Mouse (Mus musculus) stomach, embryonic 16.5 days (tissue): Measurements from ENCODE around the gene Serinc1. TPM values are rescaled to one million over a fixed set of nuclear protein-coding genes. Genes with fewer than 3 reads are reported as not detected.

ENCODE experiments used
- ATAC-seq: fragments of 200-750 bp; cut with Nextera tagmentation; 2 replicates; pipeline ENCODE4 v1.8.0; 2017; ENCODE audit warnings: moderate number of reproducible peaks, moderate TSS enrichment; ENCODE audit not compliant: insufficient read depth, low FRiP score
- H3K27ac ChIP-seq: fragments of 300-500 bp; sonication (generic); 2 replicates; pipeline ENCODE4 v1.5.1; 2014; ENCODE audit warnings: low read length
- H3K27me3 ChIP-seq: fragments of 300-500 bp; sonication (generic); 2 replicates; pipeline ENCODE4 v1.6.1; 2014; ENCODE audit warnings: low read length, control low read depth, mixed read lengths; ENCODE audit not compliant: control insufficient read depth, insufficient read depth
- H3K36me3 ChIP-seq: fragments of 300-500 bp; sonication (generic); 2 replicates; pipeline ENCODE4 v1.6.1; 2014; ENCODE audit warnings: low read length; ENCODE audit not compliant: control insufficient read depth, insufficient read depth
- H3K4me1 ChIP-seq: fragments of 300-500 bp; sonication (generic); 2 replicates; pipeline ENCODE4 v1.6.1; 2014; ENCODE audit warnings: low read length, control low read depth, mixed read lengths; ENCODE audit not compliant: control insufficient read depth, insufficient read depth
- H3K4me2 ChIP-seq: fragments of 300-500 bp; sonication (generic); 2 replicates; pipeline ENCODE4 v1.6.1; 2014; ENCODE audit warnings: low read depth, low read length, mixed read lengths
- H3K4me3 ChIP-seq: fragments of 300-500 bp; sonication (generic); replicated peaks from 2 replicates; pipeline ENCODE4 v1.5.1; 2014; ENCODE audit warnings: mild to moderate bottlenecking, low read length
- H3K9ac ChIP-seq: fragments of 300-500 bp; sonication (generic); 2 replicates; pipeline ENCODE4 v1.6.1; 2014; ENCODE audit warnings: low read length
- H3K9me3 ChIP-seq: fragments of 300-500 bp; sonication (generic); replicated peaks from 2 replicates; pipeline ENCODE4 v1.6.1; 2016; ENCODE audit warnings: low read length, control low read depth; ENCODE audit not compliant: control insufficient read depth
- WGBS: fragments of 180-500 bp; shearing (Covaris S2); extraction: QIAGEN DNeasy Blood & Tissue Kit; methylation state at CpG from one replicate; pipeline ENCODE4 v1.1.7; 2014; 5-methylcytosine and 5-hydroxymethylcytosine counted together
- polyA plus RNA-seq: library from polyadenylated mRNA; unstranded; fragments of >200 nt; fragmentation: Nextera tagmentation; extraction: Ambion mirVana; gene quantifications from 2 replicates; pipeline ENCODE4 v1.2.1, GENCODE M21; 2015

Gene Serinc1
- polyA plus RNA-seq, 1 experiment from 2014 or later, result 141 TPM

GRCm38 (mm10) chr10:57488591-57488990 lies 43.7 kb downstream of the Serinc1 start:
- no peak for ATAC-seq
- Histone ChIP-seq H3K27ac (no peak overlapping the region), H3K4me3 (no peak overlapping the region), H3K27me3 (no peaks in the 10 kb centered on the region), H3K4me1 (peaks cover 3% of the 10 kb centered on the region; the same call in 1 of the 2 replicates), H3K4me2 (no peak overlapping the region), H3K9ac (no peak overlapping the region), H3K9me3 (no peaks in the 10 kb centered on the region), H3K36me3 (0 out of 2 replicates have a peak, but pooled peaks cover 4% of the 10 kb centered on the region)

- peak overlapping the region; percentile 80 for H3K4me2 ChIP-seq
- no peaks in the 10 kb centered on the region for H3K9me3 ChIP-seq
- peak overlapping the region; percentile 93 for H3K4me3 ChIP-seq
- H3K4me1 ChIP-seq, result peaks cover 3% of the 10 kb centered on the region; the same call in 1 of the 2 replicates
- no peak for ATAC-seq
- H3K9ac ChIP-seq, result peak overlapping the region; percentile 95
- H3K27ac ChIP-seq, result no peak overlapping the region; the same call in 1 of the 2 replicates
- H3K27me3 ChIP-seq, result no peaks in the 10 kb centered on the region
- under 1% methylated on average over 8 of the region's 8 CpGs for WGBS
- no peaks in the 10 kb centered on the region for H3K36me3 ChIP-seq
These were observed 45.1 kb downstream of the Serinc1 start for GRCm38 (mm10) chr10:57487201-57487600.

- Histone ChIP-seq H3K36me3 (no peaks in the 10 kb centered on the region), H3K27me3 (no peaks in the 10 kb centered on the region), H3K4me3 (peak overlapping the region; percentile 93), H3K9me3 (no peaks in the 10 kb centered on the region), H3K4me1 (peaks cover 3% of the 10 kb centered on the region; the same call in 1 of the 2 replicates), H3K27ac (peak overlapping the region; percentile 95), H3K4me2 (peak overlapping the region; percentile 80), H3K9ac (peak overlapping the region; percentile 95)
- WGBS, result under 1% methylated on average over 63 of the region's 65 CpGs
- ATAC-seq, result peak; percentile 87
These were observed 45.7 kb downstream of the Serinc1 start for GRCm38 (mm10) chr10:57486542-57487071.

- Histone ChIP-seq H3K36me3 (no peaks in the 10 kb centered on the region), H3K4me2 (peak within 1 kb of the TSS; percentile 80), H3K4me3 (peak within 1 kb of the TSS; percentile 93), H3K27me3 (no peaks in the 10 kb centered on the region), H3K27ac (peak within 1 kb of the TSS; percentile 95), H3K4me1 (peaks cover 3% of the 10 kb centered on the region; the same call in 1 of the 2 replicates), H3K9ac (peak within 1 kb of the TSS; percentile 95), H3K9me3 (no peaks in the 10 kb centered on the region)
- peak; percentile 100 for ATAC-seq
- 2% methylated on average over 47 of the region's 52 CpGs for WGBS
These were observed 46.3 kb downstream of the Serinc1 start, which contains the start of gene Hsf2 for GRCm38 (mm10) chr10:57485908-57486541. Hsf2 (plus strand) TSS chr10:57486385.

GRCm38 (mm10) chr10:57484741-57485140 lies 47.6 kb downstream of the Serinc1 start:
- no peak overlapping the region for H3K9ac ChIP-seq
- no peak overlapping the region for H3K4me2 ChIP-seq
- H3K36me3 ChIP-seq, result no peaks in the 10 kb centered on the region
- H3K9me3 ChIP-seq, result no peaks in the 10 kb centered on the region
- H3K4me3 ChIP-seq, result no peak overlapping the region
- H3K27me3 ChIP-seq, result no peaks in the 10 kb centered on the region
- H3K4me1 ChIP-seq, result peaks cover 3% of the 10 kb centered on the region; the same call in 1 of the 2 replicates
- no peak for ATAC-seq
- no peak overlapping the region for H3K27ac ChIP-seq
- 75% methylated on average over 3 of the region's 3 CpGs for WGBS

- Histone ChIP-seq H3K27me3 (no peaks in the 10 kb centered on the region), H3K9ac (no peak overlapping the region), H3K4me1 (no peaks in the 10 kb centered on the region), H3K36me3 (no peaks in the 10 kb centered on the region), H3K27ac (no peak overlapping the region), H3K4me3 (no peak overlapping the region), H3K4me2 (no peak overlapping the region), H3K9me3 (no peaks in the 10 kb centered on the region)
- ATAC-seq, result no peak
- 44% methylated on average over 5 of the region's 5 CpGs for WGBS
These were observed 50.6 kb downstream of the Serinc1 start for GRCm38 (mm10) chr10:57481717-57482116.

GRCm38 (mm10) chr10:57477121-57477843 lies 55.0 kb downstream of the Serinc1 start:
- Histone ChIP-seq H3K27me3 (no peaks in the 10 kb centered on the region), H3K36me3 (no peaks in the 10 kb centered on the region), H3K9me3 (no peaks in the 10 kb centered on the region), H3K4me3 (no peak overlapping the region), H3K27ac (no peak overlapping the region), H3K4me2 (no peak overlapping the region), H3K9ac (no peak overlapping the region), H3K4me1 (no peaks in the 10 kb centered on the region)
- ATAC-seq, result no peak
- WGBS, result 73% methylated on average over 9 of the region's 9 CpGs
